Mouse (Mus musculus) ovary, adult 18-20 months (tissue): Measurements from ENCODE around the gene Rcan3.

Experiments used
- DNase-seq: peaks from one replicate; pipeline ENCODE4 v3.0.0; 2022; ENCODE audit warnings: low spot score, mixed read lengths

Rcan3 gene

GRCm38 (mm10) chr4:135413491-135413890 lies 20.2 kb downstream of the Rcan3 start:
- DNase-seq = no peak

GRCm38 (mm10) chr4:135411633-135412032 lies 22.0 kb downstream of the Rcan3 start:
- no peak for DNase-seq

- no peak for DNase-seq
Observed at GRCm38 (mm10) chr4:135406180-135406579, 27.5 kb downstream of the Rcan3 start.

- no peak for DNase-seq
Observed at GRCm38 (mm10) chr4:135404916-135405315, 28.7 kb downstream of the Rcan3 start.

GRCm38 (mm10) chr4:135404048-135404447 lies 29.6 kb downstream of the Rcan3 start:
- no peak for DNase-seq

GRCm38 (mm10) chr4:135401881-135402280 lies 31.8 kb downstream of the Rcan3 start:
- no peak for DNase-seq

GRCm38 (mm10) chr4:135397991-135398390 lies 35.7 kb downstream of the Rcan3 start, which contains the start of gene Ncmap:
Ncmap (minus strand) TSS chr4:135398227.
- DNase-seq = no peak

- DNase-seq = no peak
Observed at GRCm38 (mm10) chr4:135397551-135397950, 36.1 kb downstream of the Rcan3 start.

GRCm38 (mm10) chr4:135396303-135396702 lies 37.4 kb downstream of the Rcan3 start:
- no peak for DNase-seq

GRCm38 (mm10) chr4:135395375-135395774 lies 38.3 kb downstream of the Rcan3 start:
- no peak for DNase-seq

GRCm38 (mm10) chr4:135394666-135395065 lies 39.0 kb downstream of the Rcan3 start:
- no peak for DNase-seq

GRCm38 (mm10) chr4:135393381-135393780 lies 40.3 kb downstream of the Rcan3 start:
- no peak for DNase-seq

- DNase-seq = no peak
Observed at GRCm38 (mm10) chr4:135392801-135393200, 40.9 kb downstream of the Rcan3 start.

- no peak for DNase-seq
Observed at GRCm38 (mm10) chr4:135391014-135391413, 42.6 kb downstream of the Rcan3 start.

GRCm38 (mm10) chr4:135385614-135386013 lies 48.0 kb downstream of the Rcan3 start:
- DNase-seq = no peak

- no peak for DNase-seq
Observed at GRCm38 (mm10) chr4:135382316-135382715, 51.3 kb downstream of the Rcan3 start.

GRCm38 (mm10) chr4:135381355-135381754 lies 52.3 kb downstream of the Rcan3 start:
- no peak for DNase-seq

GRCm38 (mm10) chr4:135377241-135377640 lies 56.4 kb downstream of the Rcan3 start:
- no peak for DNase-seq

GRCm38 (mm10) chr4:135375444-135375843 lies 58.2 kb downstream of the Rcan3 start:
- no peak for DNase-seq

- no peak for DNase-seq
Observed at GRCm38 (mm10) chr4:135373299-135373698, 60.4 kb downstream of the Rcan3 start.

- DNase-seq = no peak
Observed at GRCm38 (mm10) chr4:135370372-135370771, 63.3 kb downstream of the Rcan3 start.

GRCm38 (mm10) chr4:135362828-135363227 lies 70.8 kb downstream of the Rcan3 start:
- no peak for DNase-seq
